Mouse (Mus musculus): Measurements from ENCODE around the gene Atp2c2. TPM values are rescaled to one million over a fixed set of nuclear protein-coding genes. Genes with fewer than 3 reads are reported as not detected.

The Atp2c2 gene
- polyA plus RNA-seq, 1 experiment from 2014 or later, result 0.26 TPM

- Histone ChIP-seq H3K9me3 (replicated peaks; ENCODE audit: control insufficient read depth, low read length) (no peaks in the 10 kb centered on the region), H3K4me3 (ENCODE audit: low read length) (no peak overlapping the region), H3K27me3 (ENCODE audit: control insufficient read depth, insufficient read depth, low read length) (no peaks in the 10 kb centered on the region), H3K9ac (ENCODE audit: low read length) (no peak overlapping the region), H3K36me3 (ENCODE audit: control insufficient read depth, insufficient read depth) (no peaks in the 10 kb centered on the region), H3K4me1 (ENCODE audit: control insufficient read depth, insufficient read depth, low read length) (no peaks in the 10 kb centered on the region), H3K4me2 (ENCODE audit: low read depth, low read length) (no peak overlapping the region), H3K27ac (ENCODE audit: low read length) (no peak overlapping the region)
- no peak for ATAC-seq (replicated peaks; ENCODE audit: extremely low read depth, insufficient read depth, low FRiP score)
- 45% methylated on average over 13 of the region's 13 CpGs for WGBS
Observed at GRCm38 (mm10) chr8:119743291-119744026, 43.6 kb downstream of the Atp2c2 start.

- Histone ChIP-seq H3K4me1 (ENCODE audit: control insufficient read depth, insufficient read depth, low read length) (no peaks in the 10 kb centered on the region), H3K9me3 (replicated peaks; ENCODE audit: control insufficient read depth, low read length) (no peaks in the 10 kb centered on the region), H3K36me3 (ENCODE audit: control insufficient read depth, insufficient read depth) (no peaks in the 10 kb centered on the region), H3K27ac (ENCODE audit: low read length) (no peak overlapping the region), H3K4me2 (ENCODE audit: low read depth, low read length) (no peak overlapping the region), H3K9ac (ENCODE audit: low read length) (no peak overlapping the region), H3K27me3 (ENCODE audit: control insufficient read depth, insufficient read depth, low read length) (no peaks in the 10 kb centered on the region), H3K4me3 (ENCODE audit: low read length) (no peak overlapping the region)
- no peak for ATAC-seq (replicated peaks; ENCODE audit: extremely low read depth, insufficient read depth, low FRiP score)
- WGBS, result 49% methylated on average over 4 of the region's 4 CpGs
Observed at GRCm38 (mm10) chr8:119744604-119745003, 44.8 kb downstream of the Atp2c2 start.

DNA sequence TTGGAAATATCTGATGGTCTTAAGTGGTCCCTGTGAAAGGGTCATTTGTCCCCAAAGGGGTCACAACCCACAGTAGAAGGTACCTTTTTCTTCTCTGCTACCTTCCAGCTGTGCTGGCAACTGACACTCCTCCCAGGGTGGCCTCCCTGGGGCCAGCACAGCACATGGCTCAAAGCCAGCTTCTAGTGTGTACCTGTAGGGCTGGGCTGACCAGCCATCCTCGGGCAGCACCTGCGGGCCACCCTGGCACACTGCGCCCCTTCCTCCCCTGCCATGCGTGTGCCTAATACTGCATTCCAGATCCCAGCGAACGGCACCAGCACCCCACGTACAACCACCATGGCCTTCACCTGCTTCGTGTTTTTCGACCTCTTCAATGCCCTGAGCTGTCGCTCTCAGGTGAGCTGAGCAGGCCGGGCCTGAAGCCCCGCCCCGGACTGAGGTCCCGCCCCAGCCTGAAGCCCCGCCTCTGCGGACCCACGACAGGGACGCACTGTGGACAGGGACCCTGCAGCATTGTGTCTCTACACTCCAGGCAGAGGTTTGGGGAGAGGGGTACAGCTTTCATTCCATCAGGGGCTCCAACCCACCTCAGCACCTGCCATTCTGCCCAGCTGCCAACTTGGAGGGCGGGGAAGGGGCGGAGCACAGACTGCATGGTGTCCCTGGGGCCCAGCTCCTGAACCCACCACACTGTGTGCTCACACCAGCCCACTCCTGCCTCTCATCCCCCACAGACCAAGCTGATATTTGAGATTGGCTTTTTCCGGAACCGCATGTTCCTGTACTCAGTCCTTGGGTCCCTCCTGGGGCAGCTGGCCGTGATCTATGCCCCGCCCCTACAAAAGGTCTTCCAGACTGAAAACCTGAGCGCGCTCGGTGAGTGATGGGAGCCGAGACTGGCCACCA, 55.7 kb downstream of the Atp2c2 start:
- Histone ChIP-seq H3K4me2 (ENCODE audit: low read depth, low read length) (peak overlapping the region; percentile 54), H3K9ac (ENCODE audit: low read length) (no peak overlapping the region), H3K27me3 (ENCODE audit: control insufficient read depth, insufficient read depth, low read length) (no peaks in the 10 kb centered on the region), H3K4me1 (ENCODE audit: control insufficient read depth, insufficient read depth, low read length) (peaks cover 12% of the 10 kb centered on the region), H3K4me3 (ENCODE audit: low read length) (peak overlapping the region; percentile 33), H3K27ac (ENCODE audit: low read length) (no peak overlapping the region), H3K9me3 (replicated peaks; ENCODE audit: control insufficient read depth, low read length) (no peaks in the 10 kb centered on the region), H3K36me3 (ENCODE audit: control insufficient read depth, insufficient read depth) (no peaks in the 10 kb centered on the region)
- ATAC-seq (replicated peaks; ENCODE audit: extremely low read depth, insufficient read depth, low FRiP score), result no peak
- 22% methylated on average over 28 of the region's 28 CpGs for WGBS

DNA sequence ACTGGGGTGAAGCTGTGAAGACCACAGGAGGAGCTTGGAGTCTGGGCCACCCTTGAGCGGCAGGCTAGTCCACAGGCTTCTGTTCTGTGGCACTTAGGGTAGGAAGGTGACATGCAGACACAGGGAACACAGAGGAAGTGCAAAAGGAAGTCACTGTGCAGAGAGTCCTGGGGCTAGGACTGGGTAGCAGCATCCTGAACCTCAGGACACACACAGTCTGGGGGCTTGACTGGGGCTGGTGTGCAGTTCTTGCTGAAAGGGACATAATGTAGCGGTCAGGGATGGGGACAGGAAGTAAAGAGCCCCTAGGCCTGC, 56.3 kb downstream of the Atp2c2 start:
- 64% methylated on average over 2 of the region's 2 CpGs for WGBS
- H3K4me2 ChIP-seq (ENCODE audit: low read depth, low read length), result peak overlapping the region; percentile 54; the same call in 1 of the 2 replicates
- H3K27ac ChIP-seq (ENCODE audit: low read length), result no peak overlapping the region
- H3K4me3 ChIP-seq (ENCODE audit: low read length), result no peak overlapping the region
- no peaks in the 10 kb centered on the region for H3K36me3 ChIP-seq (ENCODE audit: control insufficient read depth, insufficient read depth)
- H3K9me3 ChIP-seq (replicated peaks; ENCODE audit: control insufficient read depth, low read length), result no peaks in the 10 kb centered on the region
- peaks cover 12% of the 10 kb centered on the region for H3K4me1 ChIP-seq (ENCODE audit: control insufficient read depth, insufficient read depth, low read length)
- H3K9ac ChIP-seq (ENCODE audit: low read length), result no peak overlapping the region
- no peaks in the 10 kb centered on the region for H3K27me3 ChIP-seq (ENCODE audit: control insufficient read depth, insufficient read depth, low read length)
- ATAC-seq (replicated peaks; ENCODE audit: extremely low read depth, insufficient read depth, low FRiP score), result no peak

DNA sequence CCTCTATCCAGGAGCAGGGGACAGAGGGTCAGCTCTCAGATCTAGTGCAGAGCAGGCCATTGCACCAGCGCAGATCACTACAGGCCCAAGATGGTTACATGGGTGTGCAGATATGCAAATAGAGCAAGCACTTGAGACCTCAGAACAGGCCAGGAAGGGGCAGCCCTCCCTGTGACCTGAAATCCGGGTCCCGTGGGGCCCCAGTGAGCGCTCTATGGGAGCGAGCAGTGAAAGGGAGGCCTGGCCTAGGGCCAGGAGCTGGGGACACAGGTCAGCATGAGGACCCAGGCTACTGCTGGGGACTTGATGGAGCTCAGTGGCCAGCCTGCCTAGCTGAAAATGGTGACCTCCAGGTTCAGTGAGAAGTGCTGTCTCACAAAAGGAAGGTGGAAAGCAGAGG, 56.7 kb downstream of the Atp2c2 start:
- Histone ChIP-seq H3K4me1 (ENCODE audit: control insufficient read depth, insufficient read depth, low read length) (peaks cover 12% of the 10 kb centered on the region), H3K9ac (ENCODE audit: low read length) (no peak overlapping the region; the same call in 1 of the 2 replicates), H3K4me2 (ENCODE audit: low read depth, low read length) (no peak overlapping the region), H3K9me3 (replicated peaks; ENCODE audit: control insufficient read depth, low read length) (no peaks in the 10 kb centered on the region), H3K36me3 (ENCODE audit: control insufficient read depth, insufficient read depth) (0 out of 2 replicates have a peak, but pooled peaks cover 3% of the 10 kb centered on the region), H3K27ac (ENCODE audit: low read length) (no peak overlapping the region), H3K4me3 (ENCODE audit: low read length) (no peak overlapping the region), H3K27me3 (ENCODE audit: control insufficient read depth, insufficient read depth, low read length) (no peaks in the 10 kb centered on the region)
- 28% methylated on average over 5 of the region's 5 CpGs for WGBS
- peak; percentile 33; the same call in 1 of the 2 replicates for ATAC-seq (replicated peaks; ENCODE audit: extremely low read depth, insufficient read depth, low FRiP score)

DNA sequence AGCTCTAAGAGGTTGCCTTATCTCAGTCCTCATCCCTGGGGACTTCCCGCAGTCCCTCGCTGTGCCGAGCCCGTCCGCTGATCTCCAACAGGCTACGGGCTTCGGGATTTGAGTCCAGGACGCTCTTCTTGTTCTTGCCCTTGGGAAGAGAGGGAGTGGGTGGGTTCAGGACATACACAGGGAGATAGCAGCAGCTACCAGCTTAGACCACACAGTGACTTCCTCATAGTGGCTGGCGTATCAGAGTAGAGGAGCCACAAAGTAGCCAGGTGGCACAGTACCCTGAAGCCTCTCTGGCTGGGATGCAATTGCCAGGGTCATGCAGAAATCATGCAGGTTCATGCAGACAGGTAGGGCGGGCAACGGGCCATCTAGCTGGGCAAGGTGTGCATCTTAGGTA, 61.9 kb downstream of the Atp2c2 start:
- H3K9ac ChIP-seq (ENCODE audit: low read length), result no peak overlapping the region

DNA sequence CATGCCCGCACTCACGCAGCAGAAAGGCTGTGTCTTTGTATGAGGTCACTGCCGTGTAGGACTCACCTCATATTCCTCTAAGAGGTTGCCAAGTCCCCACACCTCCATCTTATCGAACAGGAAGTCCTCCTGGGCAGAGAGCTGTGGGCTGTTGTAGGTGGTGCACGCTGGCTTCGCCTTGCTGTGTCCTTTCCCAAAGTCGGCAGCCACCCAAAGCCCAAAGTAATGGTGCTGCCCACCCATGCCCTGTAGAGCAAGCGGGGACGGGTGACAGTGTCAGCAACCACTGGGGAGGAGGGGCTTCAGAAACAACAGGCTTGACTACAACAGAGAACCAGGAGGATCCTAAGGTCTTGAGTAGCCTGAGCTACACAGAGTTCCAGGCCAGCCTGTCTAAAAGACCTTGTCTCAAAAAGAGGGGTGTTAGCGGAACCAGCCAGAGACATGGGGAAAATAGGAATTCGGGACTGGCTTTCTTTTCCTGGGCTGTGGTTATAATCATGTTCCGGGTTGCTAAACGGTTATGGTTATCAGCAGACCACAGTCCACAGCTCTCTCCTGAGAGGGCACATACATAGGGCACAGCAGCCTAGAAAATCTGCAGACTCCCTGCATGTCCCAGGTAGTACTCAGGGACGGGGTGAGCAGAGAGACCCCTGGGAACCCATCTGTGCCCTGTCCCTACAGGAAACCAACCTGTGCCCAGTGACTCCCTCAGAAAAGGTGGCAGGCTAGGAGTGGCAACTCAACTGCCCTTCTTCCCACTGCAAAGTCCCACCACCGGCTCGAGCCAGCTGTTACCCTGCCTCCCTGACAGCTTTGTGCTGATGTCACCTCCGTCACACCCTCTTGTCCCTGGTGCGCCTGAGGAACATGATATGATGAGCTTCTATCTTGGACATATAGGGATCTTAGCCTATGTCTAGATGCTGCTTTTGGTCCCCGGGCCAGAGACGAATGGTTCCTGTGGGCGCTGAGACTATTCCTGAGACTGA, 62.7 kb downstream of the Atp2c2 start:
- ATAC-seq (replicated peaks; ENCODE audit: extremely low read depth, insufficient read depth, low FRiP score), result no peak
- H3K36me3 ChIP-seq (ENCODE audit: control insufficient read depth, insufficient read depth), result peaks cover 8% of the 10 kb centered on the region; the same call in 1 of the 2 replicates

More for the DNA sequence above, 61.9 kb downstream of the Atp2c2 start:
- Histone ChIP-seq H3K4me3 (ENCODE audit: low read length) (no peak overlapping the region), H3K4me2 (ENCODE audit: low read depth, low read length) (no peak overlapping the region), H3K36me3 (ENCODE audit: control insufficient read depth, insufficient read depth) (peaks cover 7% of the 10 kb centered on the region; the same call in 1 of the 2 replicates), H3K27ac (ENCODE audit: low read length) (no peak overlapping the region), H3K9me3 (replicated peaks; ENCODE audit: control insufficient read depth, low read length) (no peaks in the 10 kb centered on the region), H3K4me1 (ENCODE audit: control insufficient read depth, insufficient read depth, low read length) (peaks cover 1% of the 10 kb centered on the region; the same call in 1 of the 2 replicates), H3K27me3 (ENCODE audit: control insufficient read depth, insufficient read depth, low read length) (no peaks in the 10 kb centered on the region)
- ATAC-seq (replicated peaks; ENCODE audit: extremely low read depth, insufficient read depth, low FRiP score), result no peak
- 74% methylated on average over 11 of the region's 11 CpGs for WGBS

DNA sequence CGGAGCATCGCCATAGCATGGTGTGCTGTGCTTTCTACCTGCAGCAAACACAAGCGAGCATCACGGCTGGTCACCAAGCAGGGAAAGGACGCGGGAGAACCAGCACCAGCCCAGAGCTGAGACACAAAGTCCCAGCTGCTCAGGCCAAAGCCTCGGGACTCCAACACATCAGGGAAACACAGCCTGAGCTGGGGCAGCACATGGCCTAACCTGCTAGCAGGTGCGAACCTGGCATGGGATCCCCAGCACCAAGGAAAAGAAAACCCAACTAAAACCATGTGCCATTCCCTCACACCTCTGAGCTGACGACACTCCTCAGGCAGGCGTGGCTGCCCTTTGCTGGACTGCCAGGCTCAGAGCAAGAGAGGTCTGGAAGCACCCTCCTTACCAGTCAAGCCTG, 65.5 kb downstream of the Atp2c2 start:
- ATAC-seq (replicated peaks; ENCODE audit: extremely low read depth, insufficient read depth, low FRiP score), result no peak
- H3K4me2 ChIP-seq (ENCODE audit: low read depth, low read length), result no peak overlapping the region
- H3K4me3 ChIP-seq (ENCODE audit: low read length), result no peak overlapping the region
- H3K27me3 ChIP-seq (ENCODE audit: control insufficient read depth, insufficient read depth, low read length), result no peaks in the 10 kb centered on the region
- H3K9me3 ChIP-seq (replicated peaks; ENCODE audit: control insufficient read depth, low read length), result no peaks in the 10 kb centered on the region
- peaks cover 18% of the 10 kb centered on the region; the same call in 1 of the 2 replicates for H3K36me3 ChIP-seq (ENCODE audit: control insufficient read depth, insufficient read depth)
- no peak overlapping the region for H3K9ac ChIP-seq (ENCODE audit: low read length)
- H3K4me1 ChIP-seq (ENCODE audit: control insufficient read depth, insufficient read depth, low read length), result no peaks in the 10 kb centered on the region
- no peak overlapping the region for H3K27ac ChIP-seq (ENCODE audit: low read length)
- 81% methylated on average over 10 of the region's 10 CpGs for WGBS

More for the DNA sequence above, 62.7 kb downstream of the Atp2c2 start:
- no peaks in the 10 kb centered on the region for H3K9me3 ChIP-seq (replicated peaks; ENCODE audit: control insufficient read depth, low read length)
- no peak overlapping the region for H3K4me2 ChIP-seq (ENCODE audit: low read depth, low read length)
- no peak overlapping the region for H3K4me3 ChIP-seq (ENCODE audit: low read length)
- no peaks in the 10 kb centered on the region for H3K27me3 ChIP-seq (ENCODE audit: control insufficient read depth, insufficient read depth, low read length)
- H3K27ac ChIP-seq (ENCODE audit: low read length), result no peak overlapping the region
- no peak overlapping the region for H3K9ac ChIP-seq (ENCODE audit: low read length)
- no peaks in the 10 kb centered on the region for H3K4me1 ChIP-seq (ENCODE audit: control insufficient read depth, insufficient read depth, low read length)
- WGBS, result 78% methylated on average over 21 of the region's 21 CpGs

All from heart, embryonic 16.5 days (tissue).